Mouse (Mus musculus) kidney, embryonic 16.5 days (tissue): ENCODE data around the gene Kcnb1. TPM values are rescaled to one million over a fixed set of nuclear protein-coding genes. Genes with fewer than 3 reads are reported as not detected.
A peak's percentile ranks its signal among the peaks of the same experiment; 100 is the strongest.

Source experiments
- ATAC-seq: fragments of 200-750 bp; cut with Nextera tagmentation; 2 replicates; pipeline ENCODE4 v1.8.0; 2017; ENCODE audit warnings: moderate TSS enrichment; ENCODE audit not compliant: low FRiP score, low TSS enrichment
- H3K27ac ChIP-seq: fragments of 300-500 bp; sonication (generic); 2 replicates; pipeline ENCODE4 v1.5.1; 2014; ENCODE audit warnings: low read length
- H3K27me3 ChIP-seq: fragments of 300-500 bp; sonication (generic); 2 replicates; pipeline ENCODE4 v1.6.1; 2014; ENCODE audit warnings: low read length, control low read depth, mixed read lengths; ENCODE audit not compliant: insufficient read depth
- H3K36me3 ChIP-seq: fragments of 300-500 bp; sonication (generic); 2 replicates; pipeline ENCODE4 v1.6.1; 2014; ENCODE audit warnings: low read length, control low read depth, mixed read lengths; ENCODE audit not compliant: insufficient read depth
- H3K4me1 ChIP-seq: fragments of 300-500 bp; sonication (generic); 2 replicates; pipeline ENCODE4 v1.6.1; 2014; ENCODE audit warnings: low read length, control low read depth, mixed read lengths; ENCODE audit not compliant: insufficient read depth
- H3K4me2 ChIP-seq: fragments of 300-500 bp; sonication (generic); replicated peaks from 2 replicates; pipeline ENCODE4 v1.6.1; 2014; ENCODE audit warnings: low read depth, low read length
- H3K4me3 ChIP-seq: fragments of 300-500 bp; sonication (generic); 2 replicates; pipeline ENCODE4 v1.5.1; 2014; ENCODE audit warnings: mild to moderate bottlenecking, low read length
- H3K9ac ChIP-seq: fragments of 300-500 bp; sonication (generic); replicated peaks from 2 replicates; pipeline ENCODE4 v1.6.1; 2014; ENCODE audit warnings: low read length
- H3K9me3 ChIP-seq: fragments of 300-500 bp; sonication (generic); 2 replicates; pipeline ENCODE4 v1.6.1; 2016; ENCODE audit warnings: low read length, control low read depth
- WGBS: fragments of 180-500 bp; shearing (Covaris S2); extraction: QIAGEN DNeasy Blood & Tissue Kit; methylation state at CpG from one replicate; pipeline ENCODE4 v1.1.7; 2014; 5-methylcytosine and 5-hydroxymethylcytosine counted together
- polyA plus RNA-seq: library from polyadenylated mRNA; unstranded; fragments of >200 nt; fragmentation: Nextera tagmentation; extraction: Ambion mirVana; gene quantifications from 2 replicates; pipeline ENCODE4 v1.2.1, GENCODE M21; 2015

The Kcnb1 gene
- polyA plus RNA-seq, 1 experiment from 2014 or later = 1.1 TPM

GRCm38 (mm10) chr2:167071266-167071640 is 118.7 kb downstream of the Kcnb1 start:
- peak overlapping the region; percentile 78 for H3K4me2 ChIP-seq
- peak overlapping the region; percentile 65 for H3K27ac ChIP-seq
- H3K9me3 ChIP-seq = no peaks in the 10 kb centered on the region
- 18% methylated on average over 12 of the region's 12 CpGs for WGBS
- peak overlapping the region; percentile 60 for H3K4me3 ChIP-seq
- H3K4me1 ChIP-seq = 0 out of 2 replicates have a peak, but pooled peaks cover 5% of the 10 kb centered on the region
- 0 out of 2 replicates have a peak, but pooled peaks cover 5% of the 10 kb centered on the region for H3K36me3 ChIP-seq
- peak overlapping the region; percentile 74 for H3K9ac ChIP-seq
- H3K27me3 ChIP-seq = no peaks in the 10 kb centered on the region
- no peak for ATAC-seq

- WGBS = 41% methylated on average over 6 of the region's 6 CpGs
- no peak overlapping the region for H3K9ac ChIP-seq
- ATAC-seq = no peak
- H3K27ac ChIP-seq = no peak overlapping the region
- H3K4me2 ChIP-seq = no peak overlapping the region
- no peaks in the 10 kb centered on the region for H3K9me3 ChIP-seq
- H3K36me3 ChIP-seq = peaks cover 13% of the 10 kb centered on the region
- no peak overlapping the region for H3K4me3 ChIP-seq
- peaks cover 12% of the 10 kb centered on the region; the same call in 1 of the 2 replicates for H3K4me1 ChIP-seq
- no peaks in the 10 kb centered on the region for H3K27me3 ChIP-seq
Measured at GRCm38 (mm10) chr2:167070341-167070740, 119.6 kb downstream of the Kcnb1 start.

- Histone ChIP-seq H3K27ac (peak overlapping the region; percentile 25; the same call in 1 of the 2 replicates), H3K36me3 (peaks cover 24% of the 10 kb centered on the region), H3K9me3 (no peaks in the 10 kb centered on the region), H3K27me3 (no peaks in the 10 kb centered on the region), H3K4me1 (peaks cover 20% of the 10 kb centered on the region), H3K9ac (no peak overlapping the region), H3K4me3 (no peak overlapping the region), H3K4me2 (no peak overlapping the region)
- no peak for ATAC-seq
- 29% methylated on average over 6 of the region's 6 CpGs for WGBS
Measured at GRCm38 (mm10) chr2:167067575-167067974, 122.4 kb downstream of the Kcnb1 start.

GRCm38 (mm10) chr2:167066528-167067516 is 123.1 kb downstream of the Kcnb1 start:
- ATAC-seq = no peak
- Histone ChIP-seq H3K27ac (no peak overlapping the region), H3K36me3 (peaks cover 24% of the 10 kb centered on the region), H3K4me3 (no peak overlapping the region), H3K4me1 (peaks cover 22% of the 10 kb centered on the region), H3K27me3 (no peaks in the 10 kb centered on the region), H3K4me2 (no peak overlapping the region), H3K9me3 (no peaks in the 10 kb centered on the region), H3K9ac (no peak overlapping the region)
- WGBS = 29% methylated on average over 6 of the region's 6 CpGs

GRCm38 (mm10) chr2:167066031-167066430 is 123.9 kb downstream of the Kcnb1 start:
- WGBS = 61% methylated on average over 1 of the region's 1 CpGs

GRCm38 (mm10) chr2:167064601-167065295 is 125.2 kb downstream of the Kcnb1 start:
- H3K9ac ChIP-seq = peak overlapping the region; percentile 86
- 20% methylated on average over 9 of the region's 9 CpGs for WGBS
- H3K4me3 ChIP-seq = peak overlapping the region; percentile 90
- H3K36me3 ChIP-seq = peaks cover 25% of the 10 kb centered on the region
- peak overlapping the region; percentile 46 for H3K27ac ChIP-seq
- no peaks in the 10 kb centered on the region for H3K27me3 ChIP-seq
- peaks cover 35% of the 10 kb centered on the region for H3K4me1 ChIP-seq
- no peak for ATAC-seq
- no peaks in the 10 kb centered on the region for H3K9me3 ChIP-seq
- peak overlapping the region; percentile 81 for H3K4me2 ChIP-seq

More at GRCm38 (mm10) chr2:167066031-167066430, 123.9 kb downstream of the Kcnb1 start:
- peaks cover 24% of the 10 kb centered on the region for H3K36me3 ChIP-seq
- H3K4me3 ChIP-seq = no peak overlapping the region
- H3K4me2 ChIP-seq = no peak overlapping the region
- peaks cover 27% of the 10 kb centered on the region for H3K4me1 ChIP-seq
- peak overlapping the region; percentile 18; the same call in 1 of the 2 replicates for H3K27ac ChIP-seq
- H3K9ac ChIP-seq = no peak overlapping the region
- no peaks in the 10 kb centered on the region for H3K27me3 ChIP-seq
- no peak for ATAC-seq
- no peaks in the 10 kb centered on the region for H3K9me3 ChIP-seq

- peaks cover 29% of the 10 kb centered on the region for H3K36me3 ChIP-seq
- ATAC-seq = no peak
- peak overlapping the region; percentile 81 for H3K4me2 ChIP-seq
- H3K27me3 ChIP-seq = no peaks in the 10 kb centered on the region
- WGBS = 0% methylated on average over 7 of the region's 7 CpGs
- H3K9me3 ChIP-seq = no peaks in the 10 kb centered on the region
- peak overlapping the region; percentile 94 for H3K27ac ChIP-seq
- peak overlapping the region; percentile 90 for H3K4me3 ChIP-seq
- H3K4me1 ChIP-seq = peaks cover 43% of the 10 kb centered on the region
- peak overlapping the region; percentile 86 for H3K9ac ChIP-seq
Measured at GRCm38 (mm10) chr2:167063906-167064496, 126.0 kb downstream of the Kcnb1 start.

GRCm38 (mm10) chr2:167062965-167063880 is 126.7 kb downstream of the Kcnb1 start, which contains the start of gene Znfx1:
Znfx1 (minus strand) TSS chr2:167063015.
- no peaks in the 10 kb centered on the region for H3K9me3 ChIP-seq
- under 1% methylated on average over 56 of the region's 57 CpGs for WGBS
- peak; percentile 95 for ATAC-seq
- H3K27me3 ChIP-seq = no peaks in the 10 kb centered on the region
- peak within 1 kb of the TSS; percentile 86 for H3K9ac ChIP-seq
- peak within 1 kb of the TSS; percentile 90 for H3K4me3 ChIP-seq
- H3K36me3 ChIP-seq = peaks cover 29% of the 10 kb centered on the region
- H3K4me2 ChIP-seq = peak within 1 kb of the TSS; percentile 81
- H3K4me1 ChIP-seq = peaks cover 49% of the 10 kb centered on the region
- peak within 1 kb of the TSS; percentile 94 for H3K27ac ChIP-seq
